Mouse (Mus musculus): Measurements from ENCODE around the gene Il11ra1. TPM values are rescaled to one million over a fixed set of nuclear protein-coding genes. Genes with fewer than 3 reads are reported as not detected.
A peak's percentile ranks its signal among the peaks of the same experiment; 100 is the strongest.
"Not testable (repeated sequence)": the region's sequence is repeated elsewhere in the genome, so short reads cannot be mapped to it uniquely, and the experiment has no call there.

Gene Il11ra1
- polyA plus RNA-seq, 1 experiment from 2014 or later = 26.2 TPM

DNA sequence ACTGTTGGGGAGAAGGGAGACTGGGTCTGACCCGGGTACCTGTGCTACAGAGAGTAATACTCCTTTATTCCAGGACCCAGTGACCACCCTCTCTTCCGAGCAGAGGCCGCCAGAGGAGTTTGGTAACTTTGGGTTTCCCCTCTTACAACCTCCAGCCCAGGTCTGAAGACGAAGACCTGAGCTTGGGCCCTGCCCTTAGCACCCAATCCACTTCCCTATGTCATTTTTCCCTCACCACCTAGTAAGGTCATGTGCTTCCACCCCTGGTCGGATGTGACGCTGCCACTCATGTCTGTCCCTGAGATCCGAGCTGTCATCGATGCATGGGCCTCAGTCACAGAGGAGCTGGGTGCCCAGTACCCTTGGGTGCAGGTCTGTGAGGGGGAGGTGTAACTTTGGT lies 56.7 kb downstream of the Il11ra1 start:
- CTCF ChIA-PET = interaction anchor here (1.5 kb wide), 1 partner anchor 15 kb away, joined by 3 read pairs; no protein-coding TSS in a partner anchor

GRCm38 (mm10) chr4:41757321-41757720 lies 57.5 kb downstream of the Il11ra1 start:
- in situ Hi-C loops (cut with MboI; ENCODE audit: low pct_unique_long_range_greater_than_20kb) = no loop called here
- DNase-seq (ENCODE audit: low read depth, low spot score) (no peak), ATAC-seq (no peak)
- CTCF ChIA-PET = no interaction called here
- POLR2A ChIA-PET = no interaction called here
- TF ChIP-seq CTCF (IDR thresholded peaks at IDR 0.05) = no peak
- no peaks in the 10 kb centered on the region for H3K27me3 ChIP-seq

More for the DNA sequence above, 56.7 kb downstream of the Il11ra1 start:
- no peaks in the 10 kb centered on the region for H3K27me3 ChIP-seq
- DNase-seq (ENCODE audit: low read depth, low spot score) (no peak), ATAC-seq (no peak)
- no peak for TF ChIP-seq CTCF (IDR thresholded peaks at IDR 0.05)
- in situ Hi-C loops (cut with MboI; ENCODE audit: low pct_unique_long_range_greater_than_20kb) = no loop called here
- POLR2A ChIA-PET = no interaction called here

- ATAC-seq (no peak), DNase-seq (ENCODE audit: low read depth, low spot score) (no peak)
- ChIA-PET CTCF (no interaction called here), POLR2A (no interaction called here)
- no peak for TF ChIP-seq CTCF (IDR thresholded peaks at IDR 0.05)
- H3K27me3 ChIP-seq = no peaks in the 10 kb centered on the region
- in situ Hi-C loops (cut with MboI; ENCODE audit: low pct_unique_long_range_greater_than_20kb) = no loop called here
These were observed 58.2 kb downstream of the Il11ra1 start for GRCm38 (mm10) chr4:41758021-41758420.

GRCm38 (mm10) chr4:41758701-41759100 lies 58.9 kb downstream of the Il11ra1 start:
- ChIA-PET POLR2A (no interaction called here), CTCF (no interaction called here)
- ATAC-seq (no peak), DNase-seq (ENCODE audit: low read depth, low spot score) (no peak)
- no peak for TF ChIP-seq CTCF (IDR thresholded peaks at IDR 0.05)
- H3K27me3 ChIP-seq = no peaks in the 10 kb centered on the region
- in situ Hi-C loops (cut with MboI; ENCODE audit: low pct_unique_long_range_greater_than_20kb) = no loop called here

DNA sequence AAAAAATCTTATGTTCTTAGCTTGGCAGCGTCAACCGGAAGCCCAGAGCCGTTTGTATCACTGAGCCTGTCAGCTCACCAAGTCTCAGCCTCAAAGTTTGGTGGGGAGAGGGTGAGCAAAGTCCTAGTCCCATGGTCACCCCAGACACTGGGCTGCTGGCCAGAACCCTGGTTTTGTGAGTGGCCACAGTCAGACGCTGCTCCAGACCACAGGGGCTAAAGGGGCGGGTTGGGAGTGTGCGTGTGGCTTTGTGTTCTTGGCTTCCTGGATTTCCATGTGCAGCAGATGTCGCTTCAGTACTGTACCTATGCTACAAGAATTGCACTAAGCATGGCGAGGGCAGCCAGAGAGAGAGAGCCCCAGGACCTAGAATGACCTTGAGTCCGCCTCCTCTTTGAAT lies 59.4 kb downstream of the Il11ra1 start:
- H3K27me3 ChIP-seq = no peaks in the 10 kb centered on the region
- POLR2A ChIA-PET = no interaction called here
- DNase-seq (ENCODE audit: low read depth, low spot score) (no peak), ATAC-seq (no peak)
- CTCF ChIA-PET = no interaction called here
- in situ Hi-C loops (cut with MboI; ENCODE audit: low pct_unique_long_range_greater_than_20kb) = no loop called here
- no peak for TF ChIP-seq CTCF (IDR thresholded peaks at IDR 0.05)

DNA sequence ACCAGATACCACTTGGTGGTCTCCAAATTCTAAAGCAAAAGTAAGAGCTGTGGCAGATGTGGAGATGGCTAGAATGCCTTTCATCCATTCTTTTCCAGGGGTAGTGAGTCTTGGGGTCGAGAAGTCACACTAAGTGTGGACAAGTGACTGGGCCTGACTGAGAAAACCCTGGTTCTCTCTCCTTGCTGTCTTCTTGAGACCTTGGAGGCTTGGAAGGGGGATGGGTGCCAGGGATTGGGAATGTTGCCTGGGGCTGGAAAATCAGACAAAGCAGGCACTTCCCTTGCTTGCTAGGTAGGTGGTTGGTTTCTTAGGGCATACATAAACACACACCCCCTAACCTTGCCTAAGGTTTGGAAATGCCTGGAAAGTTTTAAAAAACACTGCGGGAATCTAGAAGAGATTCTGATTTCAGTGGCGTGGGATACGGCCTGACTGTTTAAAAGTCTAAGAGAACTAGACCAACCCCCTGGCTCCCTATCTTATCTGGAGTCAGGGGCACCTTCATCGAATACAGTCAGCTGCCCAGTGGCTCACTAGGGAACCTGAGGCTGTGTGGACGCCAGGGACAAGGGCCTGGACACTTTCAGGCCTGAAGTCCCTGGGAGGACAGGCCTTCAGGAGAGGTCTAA lies 60.0 kb downstream of the Il11ra1 start:
- no peaks in the 10 kb centered on the region for H3K27me3 ChIP-seq
- ChIA-PET CTCF (no interaction called here), POLR2A (no interaction called here)
- in situ Hi-C loops (cut with MboI; ENCODE audit: low pct_unique_long_range_greater_than_20kb) = no loop called here
- DNase-seq (ENCODE audit: low read depth, low spot score) = no peak
- no peak for ATAC-seq
- TF ChIP-seq CTCF (IDR thresholded peaks at IDR 0.05) = no peak

GRCm38 (mm10) chr4:41760288-41760721 lies 60.5 kb downstream of the Il11ra1 start:
- CTCF ChIA-PET = interaction anchor here (1.3 kb wide), 1 partner anchor 18 kb away, joined by 3 read pairs; no protein-coding TSS in a partner anchor
- in situ Hi-C loops (cut with MboI; ENCODE audit: low pct_unique_long_range_greater_than_20kb) = no loop called here
- peak; percentile 77 for DNase-seq (ENCODE audit: low read depth, low spot score)
- POLR2A ChIA-PET = no interaction called here
- TF ChIP-seq CTCF (IDR thresholded peaks at IDR 0.05) = no peak
- peak; percentile 92 for ATAC-seq
- no peaks in the 10 kb centered on the region for H3K27me3 ChIP-seq

- ATAC-seq = no peak
- TF ChIP-seq CTCF (IDR thresholded peaks at IDR 0.05) = no peak
- in situ Hi-C loops (cut with MboI; ENCODE audit: low pct_unique_long_range_greater_than_20kb) = no loop called here
- POLR2A ChIA-PET = no interaction called here
- H3K27me3 ChIP-seq = no peaks in the 10 kb centered on the region
- no peak for DNase-seq (ENCODE audit: low read depth, low spot score)
- CTCF ChIA-PET = interaction anchor here (1.3 kb wide), 1 partner anchor 19 kb away, joined by 3 read pairs; no protein-coding TSS in a partner anchor
These were observed 61.1 kb downstream of the Il11ra1 start for GRCm38 (mm10) chr4:41760911-41761310.

- ATAC-seq (no peak), DNase-seq (ENCODE audit: low read depth, low spot score) (no peak)
These were observed 61.9 kb downstream of the Il11ra1 start for GRCm38 (mm10) chr4:41761680-41762079.

DNA sequence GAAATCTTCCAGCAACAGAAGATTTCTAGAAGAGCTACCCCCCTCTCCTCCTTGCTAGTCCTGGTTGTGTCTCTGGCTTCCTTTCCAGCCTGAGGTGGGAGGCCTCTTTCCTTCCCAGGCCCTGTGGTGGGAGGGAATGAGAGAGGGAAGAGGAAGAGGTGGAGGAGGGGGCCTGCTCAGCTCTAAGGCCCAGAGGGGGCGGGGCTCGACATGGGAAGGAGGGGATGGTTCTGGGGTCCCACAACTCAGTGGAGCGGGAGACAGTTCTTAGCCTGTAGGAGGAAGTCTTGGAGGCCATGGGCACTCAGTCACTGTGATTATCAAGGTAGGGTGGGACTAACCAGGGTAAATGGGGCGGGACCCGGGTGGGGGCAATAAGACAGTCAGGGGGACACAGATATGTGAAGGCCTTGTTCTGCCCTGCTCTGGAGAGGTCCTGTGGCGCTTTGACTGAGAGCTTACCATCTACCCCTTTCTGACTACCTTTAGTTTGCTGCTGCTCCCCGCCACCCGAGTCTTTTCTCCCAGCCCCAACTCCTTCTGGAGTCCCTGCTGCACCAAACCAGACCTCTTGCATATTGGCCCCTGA lies 62.4 kb downstream of the Il11ra1 start:
- no peaks in the 10 kb centered on the region for H3K27me3 ChIP-seq
- ATAC-seq (no peak), DNase-seq (ENCODE audit: low read depth, low spot score) (no peak)

More at GRCm38 (mm10) chr4:41761680-41762079, 61.9 kb downstream of the Il11ra1 start:
- POLR2A ChIA-PET = no interaction called here
- TF ChIP-seq CTCF (IDR thresholded peaks at IDR 0.05) = no peak
- in situ Hi-C loops (cut with MboI; ENCODE audit: low pct_unique_long_range_greater_than_20kb) = no loop called here
- CTCF ChIA-PET = interaction anchor here (1.3 kb wide), 1 partner anchor 20 kb away, joined by 3 read pairs; no protein-coding TSS in a partner anchor
- no peaks in the 10 kb centered on the region for H3K27me3 ChIP-seq

GRCm38 (mm10) chr4:41762688-41763114 lies 62.9 kb downstream of the Il11ra1 start:
- POLR2A ChIA-PET; H3K27me3 ChIP-seq; ATAC-seq; DNase-seq (ENCODE audit: low read depth, low spot score); in situ Hi-C loops (cut with MboI; ENCODE audit: low pct_unique_long_range_greater_than_20kb); CTCF ChIA-PET: not testable (repeated sequence)

More for the DNA sequence above, 62.4 kb downstream of the Il11ra1 start:
- in situ Hi-C loops (cut with MboI; ENCODE audit: low pct_unique_long_range_greater_than_20kb) = no loop called here
- ChIA-PET POLR2A (no interaction called here), CTCF (no interaction called here)
- TF ChIP-seq CTCF (IDR thresholded peaks at IDR 0.05) = no peak

- H3K27me3 ChIP-seq; in situ Hi-C loops (cut with MboI; ENCODE audit: low pct_unique_long_range_greater_than_20kb); POLR2A ChIA-PET; ATAC-seq; CTCF ChIA-PET; DNase-seq (ENCODE audit: low read depth, low spot score): not testable (repeated sequence)
These were observed 63.4 kb downstream of the Il11ra1 start for GRCm38 (mm10) chr4:41763176-41763575.

DNA sequence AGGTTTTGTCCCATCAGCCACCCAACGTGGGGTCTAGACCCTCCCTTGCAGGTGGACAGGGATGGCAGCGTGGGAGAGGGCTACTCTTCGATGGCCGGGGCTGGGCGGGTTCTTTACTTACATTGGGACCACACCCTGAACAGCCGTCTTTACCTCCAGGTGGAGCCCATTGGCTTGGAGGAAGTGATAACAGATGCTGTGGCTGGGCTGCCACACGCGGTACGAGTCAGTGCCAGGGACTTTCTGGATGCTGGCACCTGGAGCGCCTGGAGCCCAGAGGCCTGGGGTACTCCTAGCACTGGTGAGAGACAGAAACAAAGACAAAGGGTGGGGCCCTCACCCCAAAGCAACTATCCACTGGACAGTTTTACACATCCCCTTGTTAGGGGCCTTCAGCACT lies 67.5 kb downstream of the Il11ra1 start:
- POLR2A ChIA-PET; H3K27me3 ChIP-seq; ATAC-seq; CTCF ChIA-PET; DNase-seq (ENCODE audit: low read depth, low spot score); in situ Hi-C loops (cut with MboI; ENCODE audit: low pct_unique_long_range_greater_than_20kb): not testable (repeated sequence)

DNA sequence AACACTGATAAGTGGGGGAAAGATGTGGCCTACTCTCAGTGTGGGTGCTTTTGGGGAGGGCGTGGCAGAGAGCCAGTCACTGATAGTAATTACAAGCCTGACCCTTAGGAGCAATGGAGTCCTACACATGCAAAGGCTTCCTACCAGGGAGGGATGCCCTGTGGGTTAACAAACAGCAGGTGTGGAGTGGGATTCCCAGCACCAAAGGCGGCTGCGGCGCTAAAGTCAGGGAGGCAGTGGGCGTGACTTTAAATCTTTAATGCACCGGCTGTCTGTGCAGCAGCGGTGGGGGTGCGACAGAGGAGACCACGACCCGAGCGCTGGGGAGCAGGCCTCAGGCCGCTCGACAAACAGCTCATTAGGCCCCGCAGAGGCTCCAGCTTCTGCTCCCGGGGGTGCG lies 73.2 kb downstream of the Il11ra1 start:
- in situ Hi-C loops (cut with MboI; ENCODE audit: low pct_unique_long_range_greater_than_20kb); POLR2A ChIA-PET; CTCF ChIA-PET; ATAC-seq; H3K27me3 ChIP-seq; DNase-seq (ENCODE audit: low read depth, low spot score): not testable (repeated sequence)

- POLR2A ChIA-PET; ATAC-seq; DNase-seq (ENCODE audit: low read depth, low spot score); H3K27me3 ChIP-seq; in situ Hi-C loops (cut with MboI; ENCODE audit: low pct_unique_long_range_greater_than_20kb); CTCF ChIA-PET: not testable (repeated sequence)
These were observed 73.7 kb downstream of the Il11ra1 start for GRCm38 (mm10) chr4:41773502-41773901.
